Mouse (Mus musculus) stomach, postnatal 0 days (tissue): ENCODE measurements around the gene Samd13.

ENCODE experiments used
- CTCF ChIP-seq: IDR thresholded peaks from 2 replicates; pipeline ENCODE4 v1.5.1; 2016; ENCODE audit warnings: antibody characterized with exemption, low read depth, mild to moderate bottlenecking, moderate library complexity
- EP300 ChIP-seq: optimal IDR thresholded peaks from 2 replicates; pipeline ENCODE3; 2016; ENCODE audit warnings: antibody characterized with exemption

DNA sequence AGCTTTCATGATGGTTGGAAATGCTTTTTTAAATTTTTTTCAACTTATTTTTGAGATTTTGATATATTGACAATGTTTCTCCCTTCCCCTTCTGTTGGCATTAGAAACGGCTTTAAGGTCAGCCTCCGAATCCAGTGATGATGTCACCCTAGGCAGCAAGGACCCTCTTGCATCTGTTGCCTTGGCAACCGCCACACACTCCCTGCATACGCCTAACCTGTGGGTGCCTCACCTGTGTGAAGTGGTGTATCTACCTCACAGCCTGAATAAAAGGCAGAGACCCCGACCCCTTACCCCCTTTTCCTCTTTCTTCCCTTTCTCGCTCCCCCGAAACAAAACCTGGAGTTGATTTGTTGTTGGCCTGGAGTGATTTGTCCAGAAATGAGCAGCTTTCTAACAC is 26.9 kb upstream of the Samd13 start:
- TF ChIP-seq CTCF (no peak), EP300 (no peak)
